Mouse (Mus musculus) lung, adult 2 months (tissue): ENCODE results near the gene Gnpda2. TPM values are rescaled to one million over a fixed set of nuclear protein-coding genes. Genes with fewer than 3 reads are reported as not detected.

Experiments used
- DNase-seq: peaks from one replicate; pipeline ENCODE4 v3.0.0; 2022
- H3K4me1 ChIP-seq: fragments of 200-500 bp; 2 replicates; pipeline ENCODE4 v1.6.1; 2011; ENCODE audit warnings: low read length; ENCODE audit not compliant: control insufficient read depth, insufficient read depth
- H3K4me3 ChIP-seq: fragments of 200-500 bp; replicated peaks from 2 replicates; pipeline ENCODE3; 2011; ENCODE audit warnings: low read depth, mild to moderate bottlenecking, control low read depth, low read length; ENCODE audit errors: extremely low read depth
- CTCF ChIP-seq: fragments of 200-500 bp; IDR thresholded peaks from 2 replicates; pipeline ENCODE4 v1.5.1; 2011; ENCODE audit warnings: mild to moderate bottlenecking, low read length, control low read depth; ENCODE audit not compliant: insufficient read depth
- POLR2A ChIP-seq: fragments of 200-500 bp; IDR thresholded peaks from 2 replicates; pipeline ENCODE4 v1.6.1; 2011; ENCODE audit warnings: low read depth, mild to moderate bottlenecking, control low read depth, low read length, borderline replicate concordance; ENCODE audit errors: extremely low read depth
- WGBS: fragments of 180-500 bp; shearing (Covaris S2); methylation state at CpG from one replicate; pipeline ENCODE4 v1.1.7; 2018; 5-methylcytosine and 5-hydroxymethylcytosine counted together
- polyA plus RNA-seq: library from polyadenylated mRNA; depleted of rRNA; stranded (reverse); fragments of >200 nt; gene quantifications from 2 replicates; pipeline ENCODE4 v1.2.3, GENCODE M21; 2012; rRNA removed

Gnpda2 gene
- 16.0 and 17.2 TPM in 2 replicates for polyA plus RNA-seq

- WGBS, result 2% methylated on average over 42 of the region's 42 CpGs
- peak; percentile 78 for DNase-seq
- 0 out of 2 replicates have a peak, but pooled peaks have one; percentile 0 for TF ChIP-seq CTCF
- TF ChIP-seq POLR2A, result peak; percentile 88
- Histone ChIP-seq H3K4me1 (peaks cover 2% of the 10 kb centered on the region), H3K4me3 (peak within 1 kb of the TSS; percentile 88)
Observed at GRCm38 (mm10) chr5:69591640-69592461, at the start of gene Gnpda2. Gene Gnpda2 (minus strand): TSS chr5:69592340.

GRCm38 (mm10) chr5:69634766-69635165 is 42.6 kb upstream of the Gnpda2 start:
- 67% methylated on average over 4 of the region's 4 CpGs for WGBS
- no peak for TF ChIP-seq POLR2A
- no peak for TF ChIP-seq CTCF
- DNase-seq, result no peak
- no peaks in the 10 kb centered on the region for H3K4me1 ChIP-seq
- no peak overlapping the region for H3K4me3 ChIP-seq

GRCm38 (mm10) chr5:69620899-69621298 is 28.8 kb upstream of the Gnpda2 start:
- DNase-seq, result no peak
- Histone ChIP-seq H3K4me3 (no peak overlapping the region), H3K4me1 (no peaks in the 10 kb centered on the region)
- TF ChIP-seq CTCF, result no peak
- no peak for TF ChIP-seq POLR2A
- 44% methylated on average over 1 of the region's 1 CpGs for WGBS

GRCm38 (mm10) chr5:69613209-69613796 is 21.2 kb upstream of the Gnpda2 start:
- WGBS, result 11% methylated on average over 4 of the region's 4 CpGs
- DNase-seq, result no peak
- TF ChIP-seq CTCF, result no peak
- TF ChIP-seq POLR2A, result no peak
- Histone ChIP-seq H3K4me1 (no peaks in the 10 kb centered on the region), H3K4me3 (no peak overlapping the region)

DNA sequence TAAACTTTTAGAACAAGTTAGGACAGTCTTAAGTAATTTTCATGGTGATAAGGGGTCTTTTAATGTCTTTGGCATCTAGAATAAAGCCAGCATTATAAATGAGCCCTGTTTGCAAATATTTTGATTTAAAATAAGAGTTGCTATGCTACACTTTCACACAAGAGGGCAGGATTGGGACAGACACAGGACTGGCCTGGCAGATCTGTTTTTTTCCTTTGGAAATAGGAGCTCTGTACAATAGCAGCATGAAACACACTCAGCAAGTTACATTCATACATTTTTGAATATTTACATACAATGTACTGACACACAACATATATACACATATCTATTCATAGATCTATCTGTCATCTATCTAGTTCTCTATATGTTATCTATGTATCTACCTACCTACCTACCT is 8.9 kb upstream of the Gnpda2 start:
- Histone ChIP-seq H3K4me1 (no peaks in the 10 kb centered on the region), H3K4me3 (no peak overlapping the region)
- TF ChIP-seq POLR2A (no peak), CTCF (no peak)
- no peak for DNase-seq

GRCm38 (mm10) chr5:69557404-69557935 is 34.7 kb downstream of the Gnpda2 start:
- DNase-seq, result no peak
- no peak for TF ChIP-seq CTCF
- no peak for TF ChIP-seq POLR2A
- no peaks in the 10 kb centered on the region for H3K4me1 ChIP-seq
- 8% methylated on average over 16 of the region's 16 CpGs for WGBS
- peak overlapping the region; percentile 69 for H3K4me3 ChIP-seq

DNA sequence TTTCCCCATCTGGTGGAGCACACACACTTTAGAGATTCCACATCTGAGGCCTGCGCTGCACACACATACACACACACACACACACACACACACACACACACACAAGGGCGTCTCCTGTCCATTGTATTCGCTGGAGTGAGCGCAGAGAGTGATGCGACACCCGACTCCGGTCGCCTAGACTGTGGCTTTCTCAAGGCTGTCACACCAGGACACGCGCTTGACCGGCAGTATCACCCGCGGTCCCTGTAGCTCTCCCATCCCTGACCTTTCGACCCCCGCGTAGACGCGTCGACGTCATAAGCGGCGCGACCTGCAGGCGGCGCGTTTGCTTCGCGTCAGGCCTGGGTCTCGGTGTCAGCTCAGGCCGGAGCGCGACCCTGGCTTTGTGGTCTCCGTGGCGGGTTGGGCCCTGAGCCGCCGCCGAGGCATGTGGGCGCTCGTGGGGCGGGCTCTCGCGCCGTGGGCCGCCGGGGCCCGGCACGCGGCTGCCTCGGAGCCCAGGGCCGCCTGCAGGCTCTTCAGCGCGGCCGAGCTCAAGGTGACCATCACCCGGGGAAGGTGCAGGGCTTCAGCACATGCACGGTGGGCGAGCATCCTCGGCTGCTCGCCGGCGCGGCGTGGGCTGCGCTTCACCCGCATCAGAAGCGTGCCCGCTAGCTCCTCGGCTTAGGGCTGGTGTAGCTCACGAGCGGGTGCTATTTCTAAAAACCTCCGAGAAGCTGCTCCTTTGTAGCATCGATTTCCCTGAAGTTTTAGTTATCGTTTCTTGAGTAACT is 35.3 kb downstream of the Gnpda2 start, which contains the start of gene Guf1:
Gene Guf1 (plus strand): TSS at position 296 of the 776 bp plus-strand sequence.
- DNase-seq, result peak; percentile 95
- under 1% methylated on average over 72 of the region's 72 CpGs for WGBS
- Histone ChIP-seq H3K4me1 (no peaks in the 10 kb centered on the region), H3K4me3 (peak within 1 kb of the TSS; percentile 69)
- no peak for TF ChIP-seq CTCF
- peak; percentile 74; the same call in 1 of the 2 replicates for TF ChIP-seq POLR2A

DNA sequence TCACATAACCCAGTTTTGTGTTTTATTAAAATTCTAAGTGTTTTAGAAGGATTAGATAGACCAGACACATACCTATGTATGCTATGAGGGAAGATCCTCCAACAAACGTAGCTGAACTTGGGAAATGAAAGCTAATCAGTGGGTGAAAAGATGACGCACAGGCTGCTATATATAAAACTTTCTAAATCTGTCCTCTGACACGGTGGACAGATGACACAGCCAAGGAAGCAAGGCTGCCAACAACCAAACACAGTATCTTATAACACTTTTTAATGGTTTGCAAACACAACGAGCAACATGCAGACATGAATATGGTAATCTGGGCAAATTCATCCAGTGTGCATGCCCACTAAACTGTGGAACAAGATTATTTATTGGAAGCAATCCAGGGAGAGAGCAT is 49.7 kb downstream of the Gnpda2 start, which contains the start of gene Yipf7:
Gene Yipf7 (minus strand): TSS at position 160 of the 400 bp plus-strand sequence.
- Histone ChIP-seq H3K4me3 (no peak within 1 kb of the TSS), H3K4me1 (no peaks in the 10 kb centered on the region)
- no peak for DNase-seq
- TF ChIP-seq CTCF, result no peak
- no peak for TF ChIP-seq POLR2A
- 55% methylated on average over 4 of the region's 4 CpGs for WGBS

GRCm38 (mm10) chr5:69541680-69542079 is 50.5 kb downstream of the Gnpda2 start:
- TF ChIP-seq CTCF (no peak), POLR2A (no peak)
- Histone ChIP-seq H3K4me1 (no peaks in the 10 kb centered on the region), H3K4me3 (no peak overlapping the region)
- 62% methylated on average over 1 of the region's 1 CpGs for WGBS
- DNase-seq, result no peak
